ENCODE assay signal across 8 mouse cellular contexts in genomic region chr16:33379944-33380881, GRCm38 (mm10). TPM values are rescaled to one million over a fixed set of nuclear protein-coding genes. Genes with fewer than 3 reads are reported as not detected.
DNase-seq lines count a peak whose midpoint lies in the region; ATAC-seq and TF ChIP-seq lines count a peak whose summit lies in the region.
"Not testable (repeated sequence)": the region's sequence is repeated elsewhere in the genome, so short reads cannot be mapped to it uniquely, and the experiment has no call there.

Zfp148 (plus strand) TSS chr16:33380836.

- 1% methylated on average over 50 of the region's 50 CpGs for WGBS in forebrain, embryonic 16.5 days
- 2% methylated on average over 50 of the region's 50 CpGs for WGBS in lung, embryonic 15.5 days

- H3K27me3 ChIP-seq in G1E (ENCODE audit: insufficient read depth, low read length); forebrain, embryonic 16.5 days (replicated peaks; ENCODE audit: control insufficient read depth, insufficient read depth, low read length); lung, embryonic 15.5 days: not testable (repeated sequence)

- peaks cover 39% of the 10 kb centered on the region for H3K4me1 ChIP-seq in G1E (ENCODE audit: insufficient read depth, low read depth, low read length)
- peaks cover 25% of the 10 kb centered on the region for H3K4me1 ChIP-seq in forebrain, embryonic 16.5 days (replicated peaks; ENCODE audit: control insufficient read depth, insufficient read depth, low read length)
- peaks cover 17% of the 10 kb centered on the region for H3K4me1 ChIP-seq in lung, embryonic 15.5 days

- H3K9ac ChIP-seq in forebrain, embryonic 16.5 days (replicated peaks; ENCODE audit: low read depth, low read length): peak within 1 kb of the TSS; percentile 98
- H3K9ac ChIP-seq in lung, embryonic 15.5 days: peak within 1 kb of the TSS; percentile 93

- H3K9me3 ChIP-seq in G1E (replicated peaks); forebrain, embryonic 16.5 days (ENCODE audit: control insufficient read depth, low read length); lung, embryonic 15.5 days: not testable (repeated sequence)

- peak; percentile 64 for ATAC-seq in G1E (ENCODE audit: extremely low read depth, insufficient number of reproducible peaks, low FRiP score, poor library complexity, severe bottlenecking)
- ATAC-seq in forebrain, embryonic 16.5 days: peak; percentile 92
- ATAC-seq in lung, embryonic 15.5 days (ENCODE audit: borderline replicate concordance, extremely low read depth, low FRiP score, low TSS enrichment): peak; percentile 89

- peaks cover 30% of the 10 kb centered on the region for H3K36me3 ChIP-seq in G1E (replicated peaks)
- not testable (repeated sequence) for H3K36me3 ChIP-seq in forebrain, embryonic 16.5 days (ENCODE audit: control insufficient read depth, insufficient read depth); lung, embryonic 15.5 days

- DNase-seq in G1E (ENCODE audit: low spot score): peak; percentile 86
- peak; percentile 90 to 97 for DNase-seq in cerebellum, adult 18-20 months
- peak; percentile 91 to 95 for DNase-seq in heart, postnatal 36 days
- DNase-seq in layer of hippocampus, adult 8-10 months (ENCODE audit: low spot score in 2 of 2): peak; percentile 85 to 90
- DNase-seq in ovary, adult 18-20 months (ENCODE audit: low spot score): peak; percentile 85
- peak; percentile 92 for DNase-seq in thymus, postnatal 0 days (ENCODE audit: low spot score)

- H3K4me3 ChIP-seq in G1E (ENCODE audit: low read depth, low read length): peak within 1 kb of the TSS; percentile 96
- peak within 1 kb of the TSS; percentile 93 for H3K4me3 ChIP-seq in forebrain, embryonic 16.5 days (replicated peaks; ENCODE audit: low read length)
- H3K4me3 ChIP-seq in lung, embryonic 15.5 days: peak within 1 kb of the TSS; percentile 96

- peak within 1 kb of the TSS; percentile 97 for H3K27ac ChIP-seq in forebrain, embryonic 16.5 days (ENCODE audit: low read length)
- H3K27ac ChIP-seq in lung, embryonic 15.5 days: peak within 1 kb of the TSS; percentile 90

- peak within 1 kb of the TSS; percentile 75 for H3K4me2 ChIP-seq in forebrain, embryonic 16.5 days (ENCODE audit: low read length)
- peak within 1 kb of the TSS; percentile 76 for H3K4me2 ChIP-seq in lung, embryonic 15.5 days

- intact Hi-C loops in heart, postnatal 36 days (cut with DNase I): loop anchor here (2.0 to 5.0 kb wide), 3 partner anchors 21 to 307 kb away; no protein-coding TSS in a partner anchor

- not testable (repeated sequence) for TF ChIP-seq CTCF in G1E (IDR thresholded peaks at IDR 0.05; ENCODE audit: low read depth, low read length)

RNA-seq across cellular contexts. Expression of gene Zfp148, which starts in this region (rescaled TPM):
- total RNA-seq in G1E (2014; fragmentation: Nextera tagmentation) (97.3 and 97.8 TPM in 2 replicates), G1E (2017) (21.6 and 26.8 TPM in 2 replicates)
- polyA plus RNA-seq in G1E (2012): 5.5 and 5.7 TPM in 2 replicates
- 78.9 and 92.8 TPM in 2 replicates for polyA plus RNA-seq in forebrain, embryonic 16.5 days (2015; fragmentation: Nextera tagmentation; extraction: Ambion mirVana)
- total RNA-seq in heart, postnatal 36 days (2021): 10 to 100 TPM; 37.8 to 37.9 TPM
- 100 to 1,000 TPM; 136 to 191 (median 152) TPM for total RNA-seq in layer of hippocampus, adult 8-10 months (2022)
- polyA plus RNA-seq in lung, embryonic 15.5 days (2015; fragmentation: Nextera tagmentation; extraction: Ambion mirVana): 55.5 and 61.4 TPM in 2 replicates
- polyA plus RNA-seq in thymus, postnatal 0 days (2015; fragmentation: Nextera tagmentation; extraction: Ambion mirVana): 55.0 and 59.5 TPM in 2 replicates

Comparison
In these comparisons a context has a peak if more than half of its experiments do, and no peak if none do; other contexts are left out.
1. Peak in every context shown above with its lines: DNase-seq, ATAC-seq, H3K4me3 ChIP-seq and H3K27ac ChIP-seq.